Mouse (Mus musculus) heart, embryonic 13.5 days (tissue): Measurements from ENCODE around the gene Sdhaf1. TPM values are rescaled to one million over a fixed set of nuclear protein-coding genes. Genes with fewer than 3 reads are reported as not detected.

Source experiments
- ATAC-seq: fragments of 200-750 bp; cut with Nextera tagmentation; 2 replicates; pipeline ENCODE4 v1.8.0; 2017; ENCODE audit warnings: moderate TSS enrichment; ENCODE audit not compliant: insufficient number of reproducible peaks, low FRiP score, low TSS enrichment; ENCODE audit errors: extremely low read depth
- H3K27ac ChIP-seq: fragments of 300-500 bp; sonication (generic); replicated peaks from 2 replicates; pipeline ENCODE4 v1.5.1; 2015; ENCODE audit warnings: moderate library complexity, mild to moderate bottlenecking, inconsistent platforms
- H3K27me3 ChIP-seq: fragments of 300-500 bp; sonication (generic); replicated peaks from 2 replicates; pipeline ENCODE4 v1.6.1; 2015; ENCODE audit warnings: mild to moderate bottlenecking, inconsistent platforms
- H3K36me3 ChIP-seq: fragments of 300-500 bp; sonication (generic); 2 replicates; pipeline ENCODE4 v1.6.1; 2015; ENCODE audit warnings: mild to moderate bottlenecking, inconsistent platforms
- H3K4me1 ChIP-seq: fragments of 300-500 bp; sonication (generic); 2 replicates; pipeline ENCODE4 v1.6.1; 2015; ENCODE audit warnings: inconsistent platforms
- H3K4me2 ChIP-seq: fragments of 300-500 bp; sonication (generic); 2 replicates; pipeline ENCODE4 v1.6.1; 2015; ENCODE audit warnings: inconsistent platforms, mild to moderate bottlenecking, moderate library complexity
- H3K4me3 ChIP-seq: fragments of 300-500 bp; sonication (generic); 2 replicates; pipeline ENCODE4 v1.5.1; 2015; ENCODE audit warnings: moderate library complexity, mild to moderate bottlenecking, inconsistent platforms
- H3K9ac ChIP-seq: fragments of 300-500 bp; sonication (generic); 2 replicates; pipeline ENCODE4 v1.6.1; 2015; ENCODE audit warnings: inconsistent platforms, mild to moderate bottlenecking, moderate library complexity
- H3K9me3 ChIP-seq: fragments of 300-500 bp; sonication (generic); 2 replicates; pipeline ENCODE4 v1.6.1; 2016; ENCODE audit warnings: inconsistent platforms
- WGBS: fragments of 180-500 bp; shearing (Covaris S2); methylation state at CpG from one replicate; pipeline ENCODE4 v1.1.7; 2015; ENCODE audit warnings: mixed read lengths; 5-methylcytosine and 5-hydroxymethylcytosine counted together
- polyA plus RNA-seq: library from polyadenylated mRNA; unstranded; fragments of >200 nt; fragmentation: Nextera tagmentation; extraction: Ambion mirVana; gene quantifications from 2 replicates; pipeline ENCODE4 v1.2.1, GENCODE M21; 2015

The Sdhaf1 gene
- polyA plus RNA-seq, 1 experiment from 2014 or later: 14.6 TPM

DNA sequence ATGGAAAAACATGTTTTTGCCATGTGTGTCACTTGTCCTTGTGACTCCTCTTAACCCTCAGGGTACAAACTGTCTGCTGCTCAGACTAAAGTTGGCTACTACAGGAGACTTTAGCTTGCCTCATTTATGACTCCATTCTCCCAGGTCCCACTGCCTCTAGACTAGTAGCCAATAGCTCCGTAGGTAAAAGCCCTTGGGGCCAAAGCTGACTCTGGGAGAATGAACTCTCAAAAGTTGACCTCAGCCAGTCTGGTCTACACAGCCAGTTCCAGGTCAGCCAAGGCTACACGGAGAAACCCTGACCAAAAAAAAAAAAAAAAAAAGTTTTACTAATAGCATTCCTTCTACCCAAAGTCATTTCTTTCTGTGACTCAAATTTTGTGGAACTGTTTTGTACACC, 44.8 kb downstream of the Sdhaf1 start:
- Histone ChIP-seq H3K9me3 (no peaks in the 10 kb centered on the region), H3K4me3 (peak overlapping the region; percentile 86), H3K4me1 (peaks cover 37% of the 10 kb centered on the region), H3K4me2 (peak overlapping the region; percentile 94), H3K27me3 (no peaks in the 10 kb centered on the region), H3K27ac (no peak overlapping the region), H3K36me3 (no peaks in the 10 kb centered on the region), H3K9ac (peak overlapping the region; percentile 83)
- WGBS: 60% methylated on average over 2 of the region's 2 CpGs
- no peak for ATAC-seq

DNA sequence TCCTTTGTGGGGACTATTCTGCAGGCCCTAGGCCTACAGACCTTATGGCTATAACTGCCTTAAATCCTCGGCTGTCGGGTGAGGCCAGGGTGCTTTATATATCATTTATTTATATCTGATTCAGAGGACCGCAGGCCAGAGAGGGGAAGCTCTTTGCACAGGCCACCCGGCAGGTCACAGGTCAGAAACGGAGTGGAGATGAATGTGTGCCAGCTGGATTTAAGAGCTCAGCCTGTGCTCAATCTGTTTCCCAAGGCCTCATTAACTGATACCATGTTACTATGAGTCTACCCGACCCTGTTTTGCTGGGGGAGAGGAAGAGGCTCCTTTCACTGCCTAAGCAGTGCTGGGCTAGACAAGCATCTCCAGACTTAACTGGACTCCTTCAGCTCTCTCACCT, 49.3 kb downstream of the Sdhaf1 start:
- ATAC-seq: no peak
- Histone ChIP-seq H3K9me3 (no peaks in the 10 kb centered on the region), H3K27me3 (no peaks in the 10 kb centered on the region), H3K27ac (no peak overlapping the region), H3K9ac (no peak overlapping the region), H3K4me3 (no peak overlapping the region), H3K36me3 (peaks cover 28% of the 10 kb centered on the region), H3K4me1 (peaks cover 22% of the 10 kb centered on the region), H3K4me2 (no peak overlapping the region)
- whole genome bisulfite sequencing: 64% methylated on average over 6 of the region's 6 CpGs

Other genes starting within 250 kb of the Sdhaf1 start
- 0.29 TPM in 1 of 2 replicates, not detected in the other for gene Gm26920, start 233.5 kb downstream of the Sdhaf1 start, polyA plus RNA-seq
- 4.7 and 6.0 TPM in 2 replicates for gene Zfp566, start 233.4 kb downstream of the Sdhaf1 start, polyA plus RNA-seq
- 70.2 and 76.4 TPM in 2 replicates for gene Zfp260, start 229.1 kb downstream of the Sdhaf1 start, polyA plus RNA-seq
- 9.6 and 10.0 TPM in 2 replicates for gene Zfp382, start 202.0 kb downstream of the Sdhaf1 start, polyA plus RNA-seq
- gene Zfp146, start 154.1 kb downstream of the Sdhaf1 start, polyA plus RNA-seq: 8.6 and 9.5 TPM in 2 replicates
- gene Cox7a1, start 139.8 kb downstream of the Sdhaf1 start, polyA plus RNA-seq: 330 and 354 TPM in 2 replicates
- gene Capns1, start 125.1 kb downstream of the Sdhaf1 start, polyA plus RNA-seq: 76.8 and 81.8 TPM in 2 replicates
- gene Polr2i, start 91.9 kb downstream of the Sdhaf1 start, polyA plus RNA-seq: 113 and 123 TPM in 2 replicates
- gene Tbcb, start 91.6 kb downstream of the Sdhaf1 start, polyA plus RNA-seq: 145 and 170 TPM in 2 replicates
- gene Ovol3, start 88.2 kb downstream of the Sdhaf1 start, polyA plus RNA-seq: not detected in 2 replicates
- 0.37 and 0.39 TPM in 2 replicates for gene Thap8, start 43.8 kb downstream of the Sdhaf1 start, polyA plus RNA-seq
- gene Wdr62, start 43.5 kb downstream of the Sdhaf1 start, polyA plus RNA-seq: 7.1 and 8.5 TPM in 2 replicates
- 10.2 and 14.9 TPM in 2 replicates for gene Clip3, start 32.2 kb downstream of the Sdhaf1 start, polyA plus RNA-seq
- 60.5 and 66.1 TPM in 2 replicates for gene Alkbh6, start 15.2 kb downstream of the Sdhaf1 start, polyA plus RNA-seq
- 18.3 and 20.2 TPM in 2 replicates for gene Syne4, start 9.1 kb downstream of the Sdhaf1 start, polyA plus RNA-seq
- gene E130208F15Rik, start 2.2 kb downstream of the Sdhaf1 start, polyA plus RNA-seq: 2.5 and 3.3 TPM in 2 replicates
- 1.9 TPM in 2 replicates for gene Lrfn3, start 38.9 kb upstream of the Sdhaf1 start, polyA plus RNA-seq
- gene Tyrobp, start 89.9 kb upstream of the Sdhaf1 start, polyA plus RNA-seq: 27.8 and 28.7 TPM in 2 replicates
- gene Hcst, start 96.0 kb upstream of the Sdhaf1 start, polyA plus RNA-seq: 0.66 and 0.90 TPM in 2 replicates
- 1.2 and 1.4 TPM in 2 replicates for gene Nfkbid, start 97.8 kb upstream of the Sdhaf1 start, polyA plus RNA-seq
- gene Aplp1, start 121.6 kb upstream of the Sdhaf1 start, polyA plus RNA-seq: 26.8 and 29.5 TPM in 2 replicates
- 0.45 and 0.49 TPM in 2 replicates for gene Kirrel2, start 133.8 kb upstream of the Sdhaf1 start, polyA plus RNA-seq
- 0.12 TPM in 1 of 2 replicates, not detected in the other for gene Nphs1, start 134.4 kb upstream of the Sdhaf1 start, polyA plus RNA-seq
- 0.13 and 1.0 TPM in 2 replicates for gene Prodh2, start 169.7 kb upstream of the Sdhaf1 start, polyA plus RNA-seq
- gene Arhgap33, start 211.2 kb upstream of the Sdhaf1 start, polyA plus RNA-seq: 8.0 and 9.3 TPM in 2 replicates
- 76.6 and 86.4 TPM in 2 replicates for gene Hspb6, start 228.3 kb upstream of the Sdhaf1 start, polyA plus RNA-seq
- gene Proser3, start 228.4 kb upstream of the Sdhaf1 start, polyA plus RNA-seq: 8.7 and 9.6 TPM in 2 replicates
- gene Lin37, start 235.9 kb upstream of the Sdhaf1 start, polyA plus RNA-seq: 31.0 and 36.9 TPM in 2 replicates
- 85.6 and 92.3 TPM in 2 replicates for gene U2af1l4, start 239.4 kb upstream of the Sdhaf1 start, polyA plus RNA-seq
- 7.4 and 8.4 TPM in 2 replicates for gene Gm49396, start 239.4 kb upstream of the Sdhaf1 start, polyA plus RNA-seq
- 114 and 116 TPM in 2 replicates for gene Psenen, start 239.7 kb upstream of the Sdhaf1 start, polyA plus RNA-seq
- 3.5 and 3.6 TPM in 2 replicates for gene Igflr1, start 241.5 kb upstream of the Sdhaf1 start, polyA plus RNA-seq